Mouse (Mus musculus) limb, embryonic 14.5 days (tissue): ENCODE results near the gene Acap3. TPM values are rescaled to one million over a fixed set of nuclear protein-coding genes. Genes with fewer than 3 reads are reported as not detected.

Experiments used
- ATAC-seq: fragments of 200-750 bp; cut with Nextera tagmentation; 2 replicates; pipeline ENCODE4 v1.8.0; 2017; ENCODE audit warnings: low read depth, moderate number of reproducible peaks, moderate TSS enrichment; ENCODE audit not compliant: low FRiP score
- DNase-seq: peaks from one replicate; pipeline ENCODE4 v3.0.0-alpha.2; 2015; ENCODE audit warnings: low spot score
- H3K27ac ChIP-seq: fragments of 300-500 bp; sonication (generic); replicated peaks from 2 replicates; pipeline ENCODE4 v1.5.1; 2014; ENCODE audit warnings: low read depth, mild to moderate bottlenecking, low read length, moderate library complexity, mixed read lengths
- H3K27me3 ChIP-seq: fragments of 300-500 bp; sonication (generic); 2 replicates; pipeline ENCODE4 v1.6.1; 2014; ENCODE audit warnings: low read length, mixed read lengths; ENCODE audit not compliant: control insufficient read depth, insufficient read depth
- H3K36me3 ChIP-seq: fragments of 300-500 bp; sonication (generic); 2 replicates; pipeline ENCODE4 v1.6.1; 2014; ENCODE audit warnings: mild to moderate bottlenecking, low read length, moderate library complexity, mixed read lengths; ENCODE audit not compliant: control insufficient read depth, insufficient read depth
- H3K4me1 ChIP-seq: fragments of 300-500 bp; sonication (generic); 2 replicates; pipeline ENCODE4 v1.6.1; 2014; ENCODE audit warnings: antibody characterized with exemption, low read length, mixed read lengths; ENCODE audit not compliant: control insufficient read depth, insufficient read depth
- H3K4me2 ChIP-seq: fragments of 300-500 bp; sonication (generic); replicated peaks from 2 replicates; pipeline ENCODE4 v1.6.1; 2014; ENCODE audit warnings: low read depth, mild to moderate bottlenecking, low read length, moderate library complexity; ENCODE audit not compliant: severe bottlenecking
- H3K4me3 ChIP-seq: fragments of 300-500 bp; sonication (generic); replicated peaks from 2 replicates; pipeline ENCODE4 v1.5.1; 2014; ENCODE audit warnings: low read length
- H3K9ac ChIP-seq: fragments of 300-500 bp; sonication (generic); 2 replicates; pipeline ENCODE4 v1.6.1; 2014; ENCODE audit warnings: mild to moderate bottlenecking, low read depth, low read length, moderate library complexity; ENCODE audit not compliant: severe bottlenecking
- H3K9me3 ChIP-seq: fragments of 300-500 bp; sonication (generic); 2 replicates; pipeline ENCODE4 v1.6.1; 2016; ENCODE audit warnings: low read length; ENCODE audit not compliant: control insufficient read depth
- POLR2A ChIP-seq: fragments of 200-500 bp; IDR thresholded peaks from 2 replicates; pipeline ENCODE4 v1.8.0; 2012; ENCODE audit warnings: inconsistent platforms, mild to moderate bottlenecking, moderate library complexity, borderline replicate concordance; ENCODE audit not compliant: insufficient read depth, insufficient read length; ENCODE audit errors: extremely low read depth
- WGBS: fragments of 180-500 bp; shearing (Covaris S2); extraction: QIAGEN DNeasy Blood & Tissue Kit; methylation state at CpG from one replicate; pipeline ENCODE4 v1.1.7; 2014; 5-methylcytosine and 5-hydroxymethylcytosine counted together
- polyA plus RNA-seq, 2 experiments: library from polyadenylated mRNA; depleted of rRNA in 1 of 2; stranded (reverse) in 1 of 2; unstranded in 1 of 2; fragments of >200 nt; fragmentation: Nextera tagmentation in 1 of 2; extraction: Ambion mirVana in 1 of 2; gene quantifications; 2 replicates each; pipeline versions ENCODE4 v1.2.1 to v1.2.3; 2012 to 2014

The Acap3 gene
- polyA plus RNA-seq, 2 experiments, result 22.6 to 33.8 TPM

GRCm38 (mm10) chr4:155892438-155893211, 1.0 kb downstream of the Acap3 start:
- TF ChIP-seq POLR2A, result no peak
- H3K9ac ChIP-seq, result peak overlapping the region; percentile 75
- peaks cover 25% of the 10 kb centered on the region for H3K4me1 ChIP-seq
- H3K27ac ChIP-seq, result peak overlapping the region; percentile 89; the same call in 1 of the 2 replicates
- DNase-seq, result no peak
- WGBS, result 6% methylated on average over 33 of the region's 37 CpGs
- H3K4me2 ChIP-seq, result peak overlapping the region; percentile 96
- ATAC-seq, result no peak
- peak overlapping the region; percentile 88 for H3K4me3 ChIP-seq
- peaks cover 27% of the 10 kb centered on the region for H3K36me3 ChIP-seq
- no peaks in the 10 kb centered on the region for H3K27me3 ChIP-seq
- no peaks in the 10 kb centered on the region for H3K9me3 ChIP-seq

DNA sequence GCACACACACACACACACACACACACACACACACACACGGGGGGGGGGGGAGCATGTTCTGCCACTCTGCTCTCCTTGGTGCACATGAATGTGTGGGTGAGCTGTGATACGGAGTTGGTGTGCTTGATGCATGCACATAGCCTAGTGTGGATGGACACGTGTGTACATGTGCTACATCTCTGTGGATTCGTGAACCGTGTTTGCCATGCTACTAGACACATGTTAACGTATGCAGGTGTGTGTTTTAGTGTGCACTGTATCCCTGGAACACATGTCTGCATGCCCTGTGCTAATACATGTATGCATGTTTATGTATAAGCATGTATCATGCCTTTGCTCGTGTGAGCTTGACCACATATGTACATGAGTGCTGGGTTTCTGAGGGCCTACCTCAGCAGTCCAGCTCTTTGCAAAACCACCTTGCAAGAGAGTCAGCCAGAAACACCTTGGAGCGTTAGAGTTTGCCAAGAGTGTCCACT, 1.6 kb downstream of the Acap3 start:
- no peak for TF ChIP-seq POLR2A
- ATAC-seq (no peak), DNase-seq (no peak)
- Histone ChIP-seq H3K4me1 (peaks cover 25% of the 10 kb centered on the region), H3K9ac (no peak overlapping the region), H3K9me3 (no peaks in the 10 kb centered on the region), H3K27me3 (no peaks in the 10 kb centered on the region), H3K27ac (no peak overlapping the region), H3K36me3 (peaks cover 22% of the 10 kb centered on the region), H3K4me2 (peak overlapping the region; percentile 96), H3K4me3 (peak overlapping the region; percentile 88)
- 69% methylated on average over 8 of the region's 8 CpGs for WGBS

DNA sequence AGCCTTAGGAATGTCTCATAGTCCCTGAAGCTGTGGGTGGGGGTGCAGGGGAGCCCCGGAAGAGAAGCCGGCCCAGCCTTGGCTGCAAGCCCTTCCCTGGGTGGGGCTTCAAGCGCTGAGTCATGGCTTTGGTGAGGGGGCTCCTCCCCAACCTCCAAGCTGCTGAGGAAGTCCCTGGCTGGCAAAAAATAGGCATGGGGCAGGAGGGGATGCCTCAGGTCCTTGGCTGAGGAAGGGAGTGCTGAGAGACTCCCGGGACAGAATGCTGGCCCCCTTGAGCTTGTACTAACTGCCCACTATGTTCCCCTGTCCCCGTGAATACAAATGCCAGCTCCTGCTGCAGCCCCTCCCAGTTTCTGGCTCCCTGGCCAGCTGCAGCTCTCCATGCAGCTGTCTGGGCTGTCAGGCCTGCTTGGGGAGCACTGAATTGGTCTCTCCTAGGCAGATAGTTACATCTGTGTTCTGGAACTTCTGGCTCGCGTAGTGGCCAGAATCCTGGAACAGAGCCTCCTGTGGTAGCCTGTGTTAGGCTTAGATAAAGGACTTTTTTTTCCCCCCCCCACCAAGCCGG, 2.8 kb downstream of the Acap3 start:
- WGBS, result 20% methylated on average over 8 of the region's 8 CpGs
- no peak for TF ChIP-seq POLR2A
- DNase-seq (peak; percentile 23), ATAC-seq (no peak)
- peaks cover 22% of the 10 kb centered on the region for H3K36me3 ChIP-seq
- no peak overlapping the region for H3K27ac ChIP-seq
- H3K9me3 ChIP-seq, result no peaks in the 10 kb centered on the region
- no peak overlapping the region for H3K4me3 ChIP-seq
- no peaks in the 10 kb centered on the region for H3K27me3 ChIP-seq
- peak overlapping the region; percentile 15; the same call in 1 of the 2 replicates for H3K4me2 ChIP-seq
- peaks cover 25% of the 10 kb centered on the region for H3K4me1 ChIP-seq
- peak overlapping the region; percentile 29 for H3K9ac ChIP-seq

DNA sequence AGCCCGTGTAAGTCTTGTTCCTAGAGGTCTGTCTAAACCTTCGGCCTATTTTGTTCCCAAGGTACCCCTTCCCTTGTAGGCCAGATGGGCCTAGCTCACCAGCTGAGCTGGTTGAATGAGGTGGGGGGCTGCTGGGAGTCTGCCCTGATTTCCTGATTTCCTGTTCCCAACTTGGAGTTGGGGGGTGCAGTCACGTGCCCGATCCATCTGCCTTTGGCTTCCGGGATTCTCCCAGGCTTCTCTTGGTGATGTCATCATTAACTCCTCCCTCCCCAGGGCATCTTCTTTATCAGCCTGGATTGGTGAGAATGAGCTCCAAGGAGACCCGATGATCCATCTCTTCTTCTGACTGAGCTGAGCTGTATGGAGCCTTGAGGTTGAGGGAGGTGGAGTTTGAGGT, 3.6 kb downstream of the Acap3 start:
- no peaks in the 10 kb centered on the region for H3K27me3 ChIP-seq
- 0 out of 2 replicates have a peak overlapping the region, but pooled peaks have one; percentile 1 for H3K4me2 ChIP-seq
- no peak overlapping the region for H3K9ac ChIP-seq
- H3K36me3 ChIP-seq, result peaks cover 30% of the 10 kb centered on the region
- no peak for TF ChIP-seq POLR2A
- ATAC-seq (no peak), DNase-seq (peak; percentile 20)
- 37% methylated on average over 6 of the region's 6 CpGs for WGBS
- no peak overlapping the region for H3K27ac ChIP-seq
- H3K9me3 ChIP-seq, result no peaks in the 10 kb centered on the region
- peaks cover 24% of the 10 kb centered on the region for H3K4me1 ChIP-seq
- no peak overlapping the region for H3K4me3 ChIP-seq

DNA sequence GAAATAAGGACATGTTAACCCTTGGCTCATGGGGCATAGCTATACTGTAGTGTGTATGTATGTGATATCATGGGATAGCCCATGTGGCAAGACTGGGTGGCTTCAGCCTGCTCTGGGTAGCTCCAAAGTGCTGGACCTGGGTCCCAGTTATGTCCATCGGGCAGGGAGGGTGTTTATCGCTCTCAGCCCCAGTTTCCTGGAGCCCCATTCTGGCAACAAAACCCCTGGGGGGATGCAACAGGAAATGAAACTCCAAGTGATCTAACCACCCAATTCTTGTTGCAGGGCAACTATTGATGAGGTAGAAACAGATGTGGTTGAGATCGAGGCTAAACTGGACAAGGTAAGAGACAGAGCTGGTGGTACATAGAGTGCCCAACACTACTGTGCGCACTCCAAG, 4.2 kb downstream of the Acap3 start:
- no peak for ATAC-seq
- Histone ChIP-seq H3K4me3 (no peak overlapping the region), H3K4me1 (peaks cover 18% of the 10 kb centered on the region), H3K4me2 (no peak overlapping the region), H3K36me3 (peaks cover 35% of the 10 kb centered on the region), H3K9me3 (no peaks in the 10 kb centered on the region), H3K27me3 (no peaks in the 10 kb centered on the region), H3K27ac (no peak overlapping the region), H3K9ac (no peak overlapping the region)
- no peak for DNase-seq
- WGBS, result 89% methylated on average over 4 of the region's 4 CpGs
- no peak for TF ChIP-seq POLR2A
